Mouse (Mus musculus) bone marrow, adult 2 months (tissue): ENCODE measurements around the gene Carmil3.

ENCODE experiments used
- CTCF ChIP-seq: fragments of 200-500 bp; IDR thresholded peaks from 2 replicates; pipeline ENCODE4 v1.5.1; 2011; ENCODE audit warnings: low read length, control low read depth; ENCODE audit not compliant: control insufficient read depth, insufficient read depth
- POLR2A ChIP-seq: fragments of 200-500 bp; IDR thresholded peaks from 2 replicates; pipeline ENCODE4 v1.6.1; 2011; ENCODE audit warnings: low read depth, mild to moderate bottlenecking, control low read depth, low read length, borderline replicate concordance; ENCODE audit not compliant: control insufficient read depth

- TF ChIP-seq CTCF (no peak), POLR2A (no peak)
These were observed 28.7 kb upstream of the Carmil3 start for GRCm38 (mm10) chr14:55461757-55462156.
